Mouse (Mus musculus): ENCODE results near the gene Thumpd1.
"Not testable (repeated sequence)": the region's sequence is repeated elsewhere in the genome, so short reads cannot be mapped to it uniquely, and the experiment has no call there.

DNA sequence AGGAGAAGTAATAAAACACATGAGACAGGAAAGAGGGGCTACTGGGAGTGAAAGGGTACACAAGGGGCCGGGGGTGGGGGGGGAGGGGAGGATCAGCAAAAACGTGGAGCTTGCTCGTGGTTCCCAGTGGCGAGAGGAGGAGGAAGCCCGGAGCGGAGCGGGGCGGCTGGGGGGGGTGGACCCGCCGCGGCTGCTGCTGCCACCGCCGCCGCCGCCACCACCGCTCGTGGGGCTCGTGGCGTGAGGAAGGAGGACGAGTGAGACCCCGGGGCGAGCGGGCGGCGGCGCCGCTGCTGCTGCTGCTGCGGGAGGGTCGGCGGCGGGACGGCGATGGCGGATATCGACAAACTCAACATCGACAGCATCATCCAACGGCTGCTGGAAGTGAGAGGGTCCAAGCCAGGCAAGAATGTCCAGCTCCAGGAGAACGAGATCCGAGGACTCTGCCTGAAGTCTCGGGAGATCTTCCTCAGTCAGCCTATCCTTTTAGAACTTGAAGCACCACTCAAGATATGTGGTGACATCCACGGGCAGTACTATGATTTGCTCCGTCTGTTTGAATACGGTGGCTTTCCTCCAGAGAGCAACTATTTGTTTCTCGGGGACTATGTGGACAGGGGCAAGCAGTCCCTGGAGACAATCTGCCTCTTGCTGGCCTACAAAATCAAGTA is 19.3 kb upstream of the Thumpd1 start:
- TF ChIP-seq CTCF (IDR thresholded peaks at IDR 0.05; ENCODE audit: borderline replicate concordance, control insufficient read depth, extremely low read depth, insufficient read depth, low read length, poor library complexity); POLR2A (IDR thresholded peaks at IDR 0.05; ENCODE audit: control insufficient read depth, extremely low read depth, insufficient read depth, low read length, poor library complexity): not testable (repeated sequence)
